Mouse (Mus musculus) ES-CJ7 (cell line): ENCODE measurements around the gene Tlr3.

Experiments used
- DNase-seq: peaks from one replicate; pipeline ENCODE4 v3.0.0; 2011; ENCODE audit warnings: low read depth, low spot score

The Tlr3 gene

DNA sequence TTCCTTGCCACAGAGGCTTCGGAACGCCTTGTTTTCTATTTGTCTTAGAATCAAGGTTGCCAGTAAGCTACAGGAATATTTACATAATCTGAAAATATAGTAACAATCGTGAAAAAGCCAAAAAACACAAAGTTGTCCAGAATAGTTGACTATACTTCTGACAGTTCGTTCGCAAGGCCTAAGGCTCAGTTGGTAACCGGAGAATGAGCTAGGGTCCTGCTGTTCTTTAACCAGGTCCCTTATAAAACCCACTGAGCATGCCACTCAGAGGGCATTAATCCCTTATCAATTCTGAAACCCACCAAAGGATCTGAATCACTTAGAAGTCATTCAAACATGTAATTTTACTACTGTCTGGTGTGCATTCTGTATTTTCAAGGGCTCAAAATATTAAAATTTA lies 55.1 kb downstream of the Tlr3 start:
- no peak for DNase-seq
